Mouse (Mus musculus) gastrocnemius, adult 8-10 months (tissue): ENCODE data around the gene Ffar1. TPM values are rescaled to one million over a fixed set of nuclear protein-coding genes. Genes with fewer than 3 reads are reported as not detected.

Experiments
- DNase-seq, 2 experiments: peaks; one replicate each; pipeline ENCODE4 v3.0.0; 2022; ENCODE audit warnings: low spot score in 2 of 2
- total RNA-seq, 4 experiments: library from RNA; stranded (reverse); gene quantifications; 2 replicates each; pipeline ENCODE4 v1.2.4; 2022

Ffar1 gene
- total RNA-seq: not detected

DNA sequence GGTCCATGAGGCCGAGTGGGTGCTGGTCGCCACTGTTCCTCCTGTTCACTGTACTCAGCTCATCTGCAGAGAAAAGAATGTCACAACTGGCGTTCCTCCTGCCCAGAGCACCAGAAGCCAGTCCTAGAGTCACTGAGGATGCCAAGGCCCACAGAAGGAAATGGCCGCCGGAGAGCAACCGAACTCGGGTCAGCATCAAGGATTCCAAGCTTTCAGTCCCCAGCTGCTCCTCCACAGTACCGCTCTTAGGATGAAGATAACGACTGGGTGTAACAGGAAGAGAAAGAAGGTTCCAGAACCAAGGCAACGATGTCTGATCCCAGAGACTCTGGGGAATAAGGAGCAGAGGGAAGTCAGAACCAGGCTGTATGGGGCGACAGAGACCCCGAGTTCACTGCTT lies at the start of gene Ffar1:
Ffar1 (minus strand) TSS at position 101 of the 400 bp plus-strand sequence.
- no peak for DNase-seq

DNA sequence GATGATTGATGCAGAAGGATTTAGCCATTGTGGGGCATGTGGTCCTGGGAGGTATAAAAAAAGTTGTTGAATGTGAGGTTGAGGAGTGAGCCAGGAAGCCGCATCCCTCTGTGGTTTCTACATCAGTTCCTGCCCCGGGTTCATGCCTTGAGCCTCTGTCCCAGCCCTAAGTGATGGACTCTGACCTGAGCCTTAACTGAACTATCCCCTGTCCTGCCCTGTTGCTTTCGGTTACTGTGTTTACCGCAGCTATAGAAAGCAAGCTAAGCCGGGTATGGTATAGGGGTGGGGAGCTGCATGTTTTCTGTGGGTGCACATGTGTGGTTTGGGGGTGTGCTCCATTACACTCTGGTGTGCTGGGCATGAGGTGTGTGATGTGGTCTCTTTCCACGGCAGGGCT lies 48.4 kb upstream of the Ffar1 start:
- no peak for DNase-seq

DNA sequence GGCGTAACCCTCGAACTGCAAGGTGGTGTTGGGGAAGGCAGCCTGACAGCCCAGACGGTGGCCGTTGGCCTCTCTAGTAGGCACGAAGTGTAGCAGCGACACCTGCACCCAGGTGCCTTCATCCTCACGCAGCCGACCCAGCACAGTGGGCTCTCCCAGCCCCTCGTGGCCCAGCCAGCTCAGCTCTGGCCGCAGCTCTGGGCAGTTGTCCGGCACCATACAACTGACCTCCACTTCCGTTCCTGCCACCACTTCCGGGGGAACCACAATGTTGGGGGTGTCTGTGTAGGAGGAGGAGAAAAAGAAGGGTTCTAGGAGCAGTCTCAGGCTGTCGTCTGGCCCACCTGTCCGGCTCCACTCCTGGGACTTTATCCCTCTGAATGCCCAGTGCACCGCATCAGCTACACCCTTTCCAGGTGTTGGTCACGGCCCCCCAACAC lies 47.6 kb upstream of the Ffar1 start:
- DNase-seq: no peak

DNA sequence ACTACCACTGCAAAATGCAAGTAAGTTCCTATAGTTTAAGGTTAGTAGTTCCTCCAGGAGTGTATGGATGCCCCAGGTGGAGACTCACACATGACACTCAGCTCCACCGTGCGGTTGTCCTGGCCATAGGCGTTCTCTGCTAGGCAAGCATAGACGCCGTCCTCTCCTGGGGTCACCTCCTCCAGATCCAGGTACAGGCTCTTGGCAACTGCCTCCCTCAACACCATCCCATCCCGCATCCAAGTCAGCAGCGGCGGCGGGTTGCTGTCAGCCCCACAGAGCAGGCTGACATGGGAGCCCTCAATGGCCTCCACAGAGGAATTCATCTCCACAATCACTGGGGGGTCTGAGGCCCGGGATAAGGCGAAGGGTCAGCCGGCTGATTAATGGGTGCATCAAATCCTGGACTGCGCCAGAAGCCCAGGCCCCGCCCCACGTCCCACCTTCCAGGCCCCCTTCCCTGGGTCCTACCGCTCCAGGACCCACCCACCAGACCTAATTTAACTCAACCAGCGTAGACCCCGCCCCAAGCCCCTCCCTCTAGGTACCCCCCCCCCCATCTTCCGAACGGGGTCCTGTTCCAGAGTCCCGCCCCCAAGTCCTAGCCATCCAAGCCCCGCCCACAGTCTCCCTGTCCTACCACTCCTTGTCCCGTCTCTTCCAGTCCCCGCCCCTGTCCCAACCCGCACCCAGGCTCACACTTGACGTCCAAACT lies 47.1 kb upstream of the Ffar1 start:
- DNase-seq: no peak

DNA sequence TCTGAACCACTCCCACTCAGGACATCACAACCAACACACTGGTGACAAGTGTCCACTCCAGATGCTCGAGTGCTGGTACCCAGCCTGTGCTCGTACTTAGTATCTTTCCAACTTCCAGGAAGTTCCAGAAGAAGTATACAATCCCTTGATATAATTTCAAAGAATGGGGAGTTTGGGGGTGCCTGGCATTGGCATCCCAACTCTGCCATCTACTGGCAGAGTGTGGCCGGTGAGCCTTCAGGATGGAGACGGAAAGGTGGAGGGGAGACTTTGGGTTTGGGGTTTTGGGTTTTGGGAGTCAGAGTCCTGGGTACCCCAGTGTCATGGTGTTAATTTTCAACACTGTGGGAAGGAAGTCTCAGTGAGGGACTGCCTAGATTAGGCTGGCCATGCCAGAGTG lies 42.7 kb upstream of the Ffar1 start:
- no peak for DNase-seq

DNA sequence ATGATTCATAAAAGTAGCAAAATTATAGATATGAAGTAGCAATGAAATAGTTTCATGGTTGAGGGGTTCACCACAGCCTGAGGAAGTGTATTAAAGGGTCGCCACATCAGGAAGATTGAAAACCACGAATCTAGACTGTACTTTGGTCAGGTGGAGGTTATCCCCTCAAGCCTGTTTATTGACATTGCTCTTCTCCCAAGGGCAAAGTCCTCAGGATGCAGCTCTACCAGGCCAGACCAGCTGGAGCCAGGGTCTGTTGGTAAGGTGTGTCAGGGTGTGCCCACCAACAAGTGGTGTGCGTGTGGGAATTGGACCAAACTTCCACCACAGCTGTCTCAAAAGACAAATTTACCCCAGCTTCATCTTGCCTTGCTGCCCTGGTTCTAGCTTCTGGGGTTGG lies 33.9 kb upstream of the Ffar1 start:
- no peak for DNase-seq

DNA sequence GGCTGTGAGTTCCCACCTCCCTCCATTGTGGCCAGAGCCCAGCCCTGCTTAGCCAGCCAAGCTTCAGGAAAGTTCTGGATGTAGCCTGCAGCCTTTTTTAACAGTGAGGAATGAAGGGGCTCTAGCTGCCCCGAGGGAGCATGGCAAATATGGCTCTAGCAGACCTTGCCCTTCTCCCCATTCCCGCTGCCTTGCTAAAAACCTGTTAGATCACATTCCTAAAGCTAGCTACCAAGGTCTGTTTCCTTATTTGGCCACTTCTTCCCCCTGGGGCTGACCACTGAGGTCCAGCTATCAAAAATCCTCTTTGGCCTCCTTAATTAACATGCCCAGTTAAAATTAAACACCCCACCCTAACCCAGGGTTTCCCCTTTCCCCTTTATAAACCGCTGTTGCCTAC lies 31.2 kb upstream of the Ffar1 start:
- DNase-seq: no peak

DNA sequence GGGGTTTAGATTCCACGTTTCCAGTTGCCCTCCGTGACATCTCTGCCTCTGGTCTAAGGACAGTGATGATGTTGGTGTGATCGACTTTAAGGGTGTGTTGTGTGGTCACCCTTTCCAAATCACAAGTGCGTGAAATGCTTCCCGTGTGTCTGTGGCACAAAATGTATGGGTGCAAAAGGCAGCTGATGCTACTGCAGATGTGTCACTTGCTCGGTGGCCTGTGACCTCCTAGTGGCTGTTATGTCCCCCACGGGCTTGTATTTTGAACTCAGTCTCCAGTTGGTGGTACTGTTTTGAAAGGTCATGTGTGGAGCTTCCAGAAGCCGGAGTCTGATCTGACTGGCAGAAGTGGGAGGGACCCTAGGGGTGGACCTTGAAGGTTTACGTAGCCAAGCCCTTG lies 30.4 kb upstream of the Ffar1 start:
- no peak for DNase-seq

DNA sequence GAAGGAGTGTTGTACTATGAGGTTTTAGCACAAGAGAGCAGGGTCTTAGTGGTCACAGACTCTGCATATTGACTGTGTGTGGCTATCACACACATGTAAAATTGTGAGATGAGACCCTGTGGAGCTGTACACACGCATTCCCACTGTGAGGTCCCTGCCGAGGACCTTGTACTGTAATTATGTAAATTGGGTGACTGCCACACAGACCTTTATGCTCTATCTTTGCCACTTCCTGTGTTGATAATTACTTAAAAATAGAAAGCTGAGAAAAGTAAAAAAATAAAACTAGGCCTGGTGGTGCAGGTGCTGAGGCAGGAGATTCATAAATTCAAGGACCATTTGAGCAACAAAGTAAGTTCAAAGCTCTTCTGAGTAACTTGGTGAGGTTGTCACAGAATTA lies 29.3 kb upstream of the Ffar1 start:
- no peak for DNase-seq

DNA sequence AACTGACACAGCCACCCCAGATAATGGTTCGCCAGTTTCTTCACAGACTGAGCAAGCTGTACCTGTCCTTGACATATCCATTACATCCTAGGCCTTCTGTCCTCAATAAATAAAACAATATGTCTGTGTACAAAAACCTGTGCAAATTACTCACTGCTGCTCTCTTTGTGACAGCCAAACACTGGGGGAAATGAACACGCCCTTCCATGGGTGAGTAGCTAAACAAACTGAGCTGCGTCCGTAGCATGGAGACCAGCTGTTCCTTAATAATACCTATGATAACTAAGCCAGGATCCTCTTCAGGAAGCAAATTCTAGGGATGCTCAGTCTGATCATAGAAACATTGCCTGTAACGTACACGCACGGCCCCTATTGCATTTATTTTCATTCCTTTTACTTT lies 27.4 kb upstream of the Ffar1 start:
- no peak for DNase-seq

DNA sequence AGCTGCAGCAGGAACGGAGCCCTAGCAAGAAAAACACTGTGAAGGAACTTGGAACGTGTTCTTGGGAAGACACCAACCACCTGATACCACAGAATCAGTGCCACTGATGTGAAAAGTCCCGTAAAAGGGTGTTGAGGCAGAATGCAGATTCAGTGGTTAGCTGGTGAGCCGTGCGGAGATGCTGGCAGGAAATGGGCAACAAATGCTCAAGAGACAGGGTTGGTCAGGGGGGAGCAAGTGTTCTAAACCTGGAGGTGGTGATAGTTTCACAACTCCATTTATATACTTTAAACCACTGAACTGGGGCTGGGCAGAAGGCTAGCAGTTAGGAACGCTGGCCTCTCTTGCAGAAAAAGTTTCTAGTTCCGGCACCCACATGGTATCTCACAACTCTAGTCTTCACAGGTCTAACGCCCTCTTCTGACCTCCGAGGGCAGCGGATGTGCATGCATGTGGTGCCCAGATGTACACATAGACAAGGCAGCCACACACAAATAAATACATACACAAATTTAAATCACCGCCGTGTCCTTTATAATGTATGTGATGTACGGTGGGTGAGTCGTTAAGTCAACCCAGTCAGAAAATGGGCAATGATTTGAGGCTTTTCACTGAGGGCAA lies 26.3 kb upstream of the Ffar1 start:
- DNase-seq: no peak

DNA sequence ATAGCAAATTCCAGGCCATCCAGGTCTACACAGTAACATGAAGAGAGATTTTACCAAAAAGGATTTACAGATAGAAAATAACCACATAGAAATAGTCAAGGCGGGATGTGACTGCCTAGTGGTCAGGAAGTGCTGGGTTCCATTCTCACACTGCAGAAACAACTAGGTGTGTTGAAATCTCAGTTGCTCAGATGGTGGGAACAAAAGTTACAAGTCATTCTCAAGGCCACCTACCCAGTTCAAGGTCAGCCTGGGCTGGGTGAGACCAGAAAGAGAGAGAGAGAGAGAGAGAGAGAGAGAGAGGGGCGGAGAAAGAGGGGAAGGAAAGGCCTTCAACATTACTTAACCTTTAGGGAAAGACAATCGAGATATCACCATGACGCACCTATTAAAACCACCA lies 25.5 kb upstream of the Ffar1 start:
- DNase-seq: no peak

DNA sequence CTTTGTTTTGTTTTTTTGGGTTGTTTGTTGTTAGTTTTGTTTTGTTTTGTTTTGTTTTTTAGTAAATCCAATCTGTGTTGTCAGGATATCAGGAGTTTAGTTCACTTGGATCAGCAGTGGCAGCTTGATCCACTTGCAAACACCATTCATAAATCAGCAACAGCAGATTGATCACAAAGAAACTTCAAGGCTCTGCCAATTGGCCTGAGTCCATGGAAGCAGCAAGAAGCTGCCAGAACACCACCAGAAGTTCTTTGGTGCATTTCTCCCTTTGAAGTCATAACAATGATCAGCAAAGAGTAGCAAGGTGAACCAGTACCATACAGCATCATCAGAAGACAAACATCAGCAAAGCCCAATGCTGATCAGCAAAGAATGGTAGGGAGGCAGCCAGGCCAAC lies 22.7 kb upstream of the Ffar1 start:
- no peak for DNase-seq

DNA sequence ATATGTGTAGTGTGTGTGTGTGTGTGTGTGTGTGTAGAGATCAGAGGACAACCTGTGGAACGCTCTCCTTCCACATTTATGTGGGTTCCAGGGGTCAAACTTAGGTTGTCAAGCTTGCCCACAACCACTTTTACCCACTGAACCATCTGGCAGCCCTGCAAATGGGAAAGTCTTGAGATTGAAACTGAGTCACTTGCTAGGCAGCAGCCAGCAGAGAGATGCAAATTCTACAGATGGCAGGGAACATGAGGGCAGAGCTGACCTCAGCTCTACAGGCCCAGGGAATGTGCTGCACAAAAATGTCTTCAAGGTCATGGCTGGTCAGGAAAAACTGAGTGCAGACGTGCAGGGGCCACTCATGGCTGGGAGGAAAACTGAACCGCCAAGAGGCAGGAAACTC lies 20.0 kb upstream of the Ffar1 start:
- DNase-seq: no peak

DNA sequence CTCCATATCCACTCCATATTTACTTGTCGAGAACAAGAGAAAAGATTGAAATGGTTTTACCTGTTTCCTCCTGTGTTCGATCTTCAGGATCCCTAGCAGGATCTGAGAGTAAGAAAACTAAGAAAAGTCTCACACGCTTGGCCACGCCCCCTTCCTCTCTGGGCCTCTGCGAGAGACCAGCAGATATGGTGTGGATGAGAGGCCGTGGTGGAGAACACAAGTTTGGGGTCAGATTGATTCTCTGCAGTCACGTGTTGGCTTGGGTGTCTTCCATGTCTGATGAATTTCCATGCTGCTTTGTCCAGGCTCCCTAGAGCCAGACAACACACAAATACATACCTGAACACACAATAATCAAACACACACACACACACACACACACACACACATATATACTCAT lies 18.8 kb upstream of the Ffar1 start, which contains the start of gene Cd22:
Cd22 (minus strand) TSS at position 167 of the 400 bp plus-strand sequence.
- DNase-seq: no peak

DNA sequence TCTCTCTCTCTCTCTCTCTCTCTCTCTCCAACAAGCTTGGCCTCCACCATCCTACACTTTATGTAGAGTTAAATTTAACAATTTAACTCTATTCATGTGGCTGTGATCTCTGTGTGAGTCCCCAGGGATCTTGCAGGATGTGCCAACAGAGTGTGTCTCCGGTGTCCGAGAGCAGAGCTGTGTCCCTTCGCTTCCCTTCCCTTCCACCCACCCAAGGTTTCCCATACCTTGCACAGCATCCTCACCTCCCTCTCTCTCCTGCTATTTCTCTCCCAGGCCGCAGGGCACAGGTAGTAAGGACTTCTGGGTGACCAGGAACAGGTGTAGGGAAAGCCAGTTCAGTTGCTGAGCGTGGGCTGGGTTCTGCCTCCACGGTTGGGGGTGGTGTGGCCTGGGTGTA lies 17.6 kb upstream of the Ffar1 start:
- no peak for DNase-seq

DNA sequence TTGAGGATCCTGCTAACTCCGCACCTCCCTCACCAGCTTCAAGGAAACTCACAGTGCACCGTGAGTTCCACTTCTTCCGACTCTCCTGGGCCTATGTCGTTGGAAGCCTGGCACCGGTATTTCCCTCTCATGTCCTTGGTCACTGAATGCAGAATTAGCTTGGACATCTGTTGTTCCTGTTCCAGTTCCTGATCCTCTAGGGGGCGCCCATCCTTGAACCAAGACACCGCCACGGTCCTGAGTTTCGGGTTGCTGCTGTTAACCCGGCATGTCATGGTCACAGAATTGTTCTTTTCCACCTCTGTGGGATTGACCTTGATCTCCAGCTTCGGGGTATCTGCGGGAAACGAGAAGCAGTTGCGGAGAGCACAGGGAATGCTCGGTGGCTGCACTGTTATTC lies 11.7 kb upstream of the Ffar1 start:
- DNase-seq: peak; percentile 40 to 45

DNA sequence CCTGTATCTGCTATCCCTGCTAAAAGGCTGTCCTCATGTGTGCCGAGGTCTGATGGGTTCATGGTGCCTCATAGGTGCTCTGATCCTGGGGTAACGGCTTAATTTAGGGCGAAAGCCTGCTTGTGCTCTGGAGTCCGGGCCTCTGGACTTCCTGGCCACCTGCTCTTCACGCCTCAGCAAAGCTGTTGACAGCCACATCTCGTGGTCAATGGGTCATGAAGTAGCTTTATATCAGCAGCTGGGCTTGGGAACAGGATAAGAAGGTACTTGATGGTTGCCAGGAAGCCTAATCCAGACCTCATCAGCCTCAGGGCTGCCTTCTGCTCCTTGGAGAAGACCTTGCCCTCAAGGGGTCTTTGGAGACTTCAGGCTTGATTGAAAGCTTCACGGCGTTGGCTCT lies 2.0 kb upstream of the Ffar1 start:
- no peak for DNase-seq

DNA sequence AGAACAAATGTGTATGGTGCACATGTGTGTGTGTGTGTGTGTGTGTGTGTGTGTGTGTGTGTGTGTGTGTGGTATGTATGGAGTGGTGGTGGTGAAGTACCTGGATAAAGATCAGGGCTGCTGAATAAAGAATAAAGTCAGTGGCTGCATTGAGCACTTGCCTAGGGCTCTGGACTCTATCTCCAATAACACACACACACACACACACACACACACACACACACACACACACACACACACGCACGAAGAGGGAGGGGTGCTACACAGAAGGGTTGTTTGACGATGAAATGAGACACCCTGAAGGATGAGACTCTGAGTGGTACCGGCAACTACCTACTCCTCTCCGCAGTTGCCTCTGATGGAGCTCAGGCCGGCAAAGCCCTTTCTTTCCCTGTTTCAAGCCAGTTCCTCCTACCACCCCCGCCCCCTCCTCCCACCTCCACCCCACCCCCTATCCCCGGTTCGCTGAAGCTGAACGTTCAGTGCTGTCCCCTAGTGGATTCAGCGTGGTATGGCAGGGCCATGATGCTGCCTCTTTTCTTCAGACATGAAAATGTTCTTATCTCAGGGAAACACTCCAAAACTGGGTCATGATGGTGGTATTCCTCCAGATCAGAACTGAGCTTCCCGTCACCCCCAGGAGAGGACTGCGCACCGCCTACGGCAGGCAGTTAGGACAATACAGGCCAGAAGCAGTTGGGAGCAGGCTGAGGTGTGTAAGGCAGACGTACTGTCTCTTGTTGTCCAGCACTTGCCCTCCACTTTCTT lies 1.5 kb downstream of the Ffar1 start:
- no peak for DNase-seq

DNA sequence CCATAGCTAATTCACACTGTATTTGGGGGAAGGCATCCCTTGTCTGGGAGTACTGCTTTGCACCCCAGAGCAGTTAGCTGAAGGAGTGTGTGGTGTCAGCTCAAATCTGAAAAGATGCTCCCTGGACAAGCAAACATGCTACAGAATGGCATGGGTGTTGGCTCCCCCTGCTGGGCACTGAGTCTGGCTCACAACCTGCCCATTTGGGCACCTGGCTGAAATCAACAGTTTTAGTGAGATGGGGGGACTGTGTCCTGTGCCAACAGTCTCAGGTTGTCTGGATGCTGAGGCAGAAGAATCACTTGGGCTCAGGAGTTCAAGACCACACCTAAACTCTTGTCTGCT lies 2.1 kb downstream of the Ffar1 start:
- DNase-seq: peak in 1 of 2 experiments; percentile 16

DNA sequence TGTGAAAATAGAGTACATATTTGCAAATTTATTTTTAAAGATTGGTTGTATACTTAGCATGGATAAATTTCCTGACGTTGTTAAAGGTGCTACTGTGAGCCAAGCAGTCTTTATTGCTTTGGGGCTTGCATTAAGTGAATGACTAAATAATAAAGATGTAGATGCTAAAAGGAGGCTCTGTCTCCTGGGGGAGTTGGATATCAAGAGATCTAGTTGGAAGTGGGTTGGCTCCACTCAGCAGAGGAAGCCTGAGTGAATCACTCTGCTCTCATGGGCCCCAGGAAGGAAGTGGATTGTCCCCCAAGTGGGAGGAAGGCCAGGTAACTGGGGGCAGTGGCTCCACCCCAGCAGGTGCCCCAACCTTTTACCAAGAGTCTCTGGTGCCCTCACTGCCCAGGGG lies 3.6 kb downstream of the Ffar1 start:
- no peak for DNase-seq

DNA sequence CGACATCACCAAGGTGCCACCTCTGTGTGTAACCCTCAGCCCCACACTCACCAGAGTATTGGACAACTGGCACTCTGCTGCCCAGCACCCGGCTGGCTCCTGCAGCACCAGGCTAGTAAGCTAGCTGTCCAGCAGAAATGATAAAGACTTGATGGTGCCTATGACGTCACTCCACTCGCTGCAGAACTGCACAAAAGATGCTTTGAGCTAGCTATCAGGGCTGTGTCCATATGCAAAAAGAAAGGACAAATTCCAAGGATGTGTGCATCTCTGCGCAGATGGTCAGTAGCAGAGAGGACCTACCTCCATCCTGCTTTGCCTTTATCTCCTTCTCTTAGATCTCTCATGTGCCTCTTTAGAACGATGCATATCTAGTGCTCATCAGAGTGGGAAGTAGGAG lies 5.3 kb downstream of the Ffar1 start, which contains the start of gene Ffar3:
Ffar3 (minus strand) TSS at position 101 of the 400 bp plus-strand sequence.
- DNase-seq: no peak

DNA sequence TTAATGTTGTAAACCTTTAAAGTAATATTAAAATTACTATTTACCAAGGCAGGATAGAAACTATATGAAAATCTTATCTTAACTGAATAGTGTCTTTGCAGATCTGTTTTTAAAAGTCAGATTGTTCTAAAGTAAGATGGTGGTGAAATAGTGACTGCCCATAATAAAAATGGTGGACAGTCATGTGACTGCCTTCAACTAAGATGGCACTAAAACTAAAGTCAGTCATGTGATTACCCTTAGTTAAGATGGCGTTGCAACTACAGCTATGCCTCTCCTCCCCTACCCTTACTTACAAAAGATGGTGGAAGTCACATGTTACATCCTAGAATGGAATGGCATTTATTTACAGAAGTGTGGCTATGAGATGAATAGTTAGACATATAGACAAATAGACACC lies 9.9 kb downstream of the Ffar1 start:
- DNase-seq: no peak
